Mouse (Mus musculus) small intestine, adult 2 months (tissue): ENCODE data around the gene Ssbp3. TPM values are rescaled to one million over a fixed set of nuclear protein-coding genes. Genes with fewer than 3 reads are reported as not detected.
A peak's percentile ranks its signal among the peaks of the same experiment; 100 is the strongest.

Experiments used
- H3K27ac ChIP-seq: fragments of 200-500 bp; 2 replicates; pipeline ENCODE4 v1.5.1; 2012; ENCODE audit warnings: low read depth, low read length, control low read depth, inconsistent platforms; ENCODE audit not compliant: insufficient read depth
- H3K27me3 ChIP-seq: fragments of 200-500 bp; 2 replicates; pipeline ENCODE4 v1.6.1; 2012; ENCODE audit warnings: mild to moderate bottlenecking, moderate library complexity, low read length, inconsistent platforms; ENCODE audit not compliant: control insufficient read depth, insufficient read depth
- H3K36me3 ChIP-seq: fragments of 200-500 bp; 2 replicates; pipeline ENCODE4 v1.6.1; 2012; ENCODE audit warnings: mild to moderate bottlenecking, low read length, control low read depth, inconsistent platforms; ENCODE audit not compliant: control insufficient read depth, insufficient read depth
- H3K4me1 ChIP-seq: fragments of 200-500 bp; 2 replicates; pipeline ENCODE4 v1.6.1; 2012; ENCODE audit warnings: low read length, inconsistent platforms, mixed read lengths; ENCODE audit not compliant: control insufficient read depth, insufficient read depth, insufficient read length
- H3K4me3 ChIP-seq: fragments of 200-500 bp; 2 replicates; pipeline ENCODE4 v1.5.1; 2012; ENCODE audit warnings: low read depth, mild to moderate bottlenecking, control low read depth, inconsistent platforms, low read length, moderate library complexity
- CTCF ChIP-seq: fragments of 200-500 bp; IDR thresholded peaks from 2 replicates; pipeline ENCODE4 v1.5.1; 2012; ENCODE audit warnings: low read depth, mild to moderate bottlenecking, control low read depth, inconsistent platforms, low read length, moderate library complexity, mixed read lengths; ENCODE audit not compliant: insufficient replicate concordance, insufficient read length; ENCODE audit errors: extremely low read depth
- POLR2A ChIP-seq: fragments of 200-500 bp; IDR thresholded peaks from 2 replicates; pipeline ENCODE4 v1.6.1; 2012; ENCODE audit warnings: low read depth, mild to moderate bottlenecking, control low read depth, inconsistent platforms, low read length, moderate library complexity
- WGBS: fragments of 180-500 bp; shearing (Covaris S2); methylation state at CpG from one replicate; pipeline ENCODE4 v1.1.7; 2018; 5-methylcytosine and 5-hydroxymethylcytosine counted together
- polyA plus RNA-seq: library from polyadenylated mRNA; depleted of rRNA; stranded (reverse); fragments of >200 nt; gene quantifications from 2 replicates; pipeline ENCODE4 v1.2.3, GENCODE M21; 2012

Ssbp3 gene
- polyA plus RNA-seq, 1 experiment: 21.2 TPM

DNA sequence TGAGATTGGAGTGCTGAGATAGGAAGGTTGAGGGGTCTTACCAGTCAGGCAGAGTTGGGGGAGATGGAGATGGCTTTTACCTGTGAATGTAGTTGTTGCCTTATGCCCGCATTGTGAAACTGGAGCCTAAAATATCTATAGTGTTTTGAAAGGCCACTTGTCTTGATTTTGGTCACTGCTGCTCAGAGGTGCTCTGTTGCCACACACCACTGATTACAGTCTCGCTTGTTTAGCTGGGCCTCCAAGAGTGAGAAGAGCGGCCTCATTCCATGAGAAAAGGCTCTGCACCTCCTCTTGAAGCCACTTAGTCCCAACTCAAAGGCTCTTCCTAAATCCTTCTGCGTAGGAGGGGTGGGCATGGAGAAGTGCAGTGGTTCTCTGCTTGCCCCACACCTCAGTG lies 40.3 kb downstream of the Ssbp3 start:
- TF ChIP-seq CTCF: no peak
- no peak for TF ChIP-seq POLR2A
- no peak overlapping the region for H3K27ac ChIP-seq
- H3K36me3 ChIP-seq: 0 out of 2 replicates have a peak, but pooled peaks cover 1% of the 10 kb centered on the region
- H3K27me3 ChIP-seq: no peaks in the 10 kb centered on the region
- H3K4me3 ChIP-seq: no peak overlapping the region
- peaks cover 17% of the 10 kb centered on the region for H3K4me1 ChIP-seq
- 92% methylated on average over 4 of the region's 4 CpGs for WGBS

DNA sequence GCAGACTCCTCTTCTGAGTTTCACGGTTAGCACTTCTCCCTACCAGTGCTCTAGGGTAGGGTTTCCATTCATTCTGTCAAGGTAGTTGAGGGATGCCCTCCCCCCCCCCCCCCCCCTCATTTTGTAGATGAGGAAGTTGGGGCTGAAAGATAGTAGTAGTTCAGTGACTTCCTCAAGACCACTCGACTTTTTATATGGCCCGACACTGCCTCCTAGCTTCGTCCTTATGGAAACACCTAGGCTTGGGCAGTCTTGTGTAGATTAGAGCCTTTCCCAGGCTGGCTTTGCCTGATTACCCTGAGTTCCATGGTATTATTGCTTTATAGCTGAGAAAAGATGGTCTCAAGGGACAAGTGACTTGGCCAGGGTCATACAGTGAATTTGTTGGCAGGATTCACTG lies 41.0 kb downstream of the Ssbp3 start:
- Histone ChIP-seq H3K27me3 (no peaks in the 10 kb centered on the region), H3K27ac (no peak overlapping the region), H3K4me1 (peaks cover 23% of the 10 kb centered on the region), H3K36me3 (0 out of 2 replicates have a peak, but pooled peaks cover 1% of the 10 kb centered on the region), H3K4me3 (no peak overlapping the region)
- WGBS: 69% methylated on average over 4 of the region's 4 CpGs
- TF ChIP-seq CTCF (no peak), POLR2A (no peak)

DNA sequence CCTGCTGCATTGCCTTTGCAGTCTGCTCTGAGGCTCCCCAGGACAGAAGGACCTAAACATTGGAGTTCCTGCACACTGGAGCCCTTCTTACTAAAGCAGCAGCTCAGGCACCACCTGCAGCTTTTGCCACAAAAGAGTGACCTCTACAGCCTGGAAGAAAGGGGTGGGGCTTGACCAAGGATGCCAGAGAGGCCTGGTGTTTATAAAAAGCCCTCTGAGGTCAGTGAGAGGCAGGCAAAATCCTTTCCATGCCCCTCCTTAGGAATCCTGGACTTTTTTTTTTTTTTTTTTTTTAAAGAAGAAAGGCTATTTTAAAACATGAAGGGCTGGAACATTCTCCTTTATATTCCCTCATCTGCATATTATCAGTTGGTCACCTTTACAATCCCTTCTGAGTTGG lies 42.7 kb downstream of the Ssbp3 start:
- Histone ChIP-seq H3K4me1 (peaks cover 32% of the 10 kb centered on the region), H3K27me3 (no peaks in the 10 kb centered on the region), H3K36me3 (0 out of 2 replicates have a peak, but pooled peaks cover 1% of the 10 kb centered on the region), H3K4me3 (no peak overlapping the region), H3K27ac (no peak overlapping the region)
- TF ChIP-seq CTCF (no peak), POLR2A (no peak)

DNA sequence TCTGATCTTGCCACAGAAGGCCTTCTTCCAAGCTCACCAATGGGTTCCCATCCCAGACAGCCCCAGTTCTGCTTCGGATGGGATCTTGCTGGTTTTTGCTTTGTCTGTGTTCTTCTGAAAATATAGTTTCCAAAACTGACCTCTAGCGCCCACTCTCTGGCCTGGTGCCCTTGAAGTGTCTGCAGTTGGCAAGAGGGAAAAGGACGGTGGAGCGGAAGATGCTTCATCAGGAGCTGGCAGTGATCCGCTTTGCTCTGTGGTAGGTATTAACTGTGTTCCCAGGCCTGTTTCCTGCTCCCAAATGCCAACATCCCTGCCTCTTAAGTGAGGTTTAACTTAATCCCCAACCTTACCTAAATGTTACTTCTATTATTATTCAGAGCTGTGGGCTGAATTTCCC lies 43.3 kb downstream of the Ssbp3 start:
- H3K4me1 ChIP-seq: peaks cover 32% of the 10 kb centered on the region
- WGBS: 91% methylated on average over 5 of the region's 5 CpGs
- H3K27ac ChIP-seq: no peak overlapping the region
- 0 out of 2 replicates have a peak, but pooled peaks cover 1% of the 10 kb centered on the region for H3K36me3 ChIP-seq
- H3K27me3 ChIP-seq: no peaks in the 10 kb centered on the region
- H3K4me3 ChIP-seq: no peak overlapping the region
- TF ChIP-seq CTCF (no peak), POLR2A (no peak)

DNA sequence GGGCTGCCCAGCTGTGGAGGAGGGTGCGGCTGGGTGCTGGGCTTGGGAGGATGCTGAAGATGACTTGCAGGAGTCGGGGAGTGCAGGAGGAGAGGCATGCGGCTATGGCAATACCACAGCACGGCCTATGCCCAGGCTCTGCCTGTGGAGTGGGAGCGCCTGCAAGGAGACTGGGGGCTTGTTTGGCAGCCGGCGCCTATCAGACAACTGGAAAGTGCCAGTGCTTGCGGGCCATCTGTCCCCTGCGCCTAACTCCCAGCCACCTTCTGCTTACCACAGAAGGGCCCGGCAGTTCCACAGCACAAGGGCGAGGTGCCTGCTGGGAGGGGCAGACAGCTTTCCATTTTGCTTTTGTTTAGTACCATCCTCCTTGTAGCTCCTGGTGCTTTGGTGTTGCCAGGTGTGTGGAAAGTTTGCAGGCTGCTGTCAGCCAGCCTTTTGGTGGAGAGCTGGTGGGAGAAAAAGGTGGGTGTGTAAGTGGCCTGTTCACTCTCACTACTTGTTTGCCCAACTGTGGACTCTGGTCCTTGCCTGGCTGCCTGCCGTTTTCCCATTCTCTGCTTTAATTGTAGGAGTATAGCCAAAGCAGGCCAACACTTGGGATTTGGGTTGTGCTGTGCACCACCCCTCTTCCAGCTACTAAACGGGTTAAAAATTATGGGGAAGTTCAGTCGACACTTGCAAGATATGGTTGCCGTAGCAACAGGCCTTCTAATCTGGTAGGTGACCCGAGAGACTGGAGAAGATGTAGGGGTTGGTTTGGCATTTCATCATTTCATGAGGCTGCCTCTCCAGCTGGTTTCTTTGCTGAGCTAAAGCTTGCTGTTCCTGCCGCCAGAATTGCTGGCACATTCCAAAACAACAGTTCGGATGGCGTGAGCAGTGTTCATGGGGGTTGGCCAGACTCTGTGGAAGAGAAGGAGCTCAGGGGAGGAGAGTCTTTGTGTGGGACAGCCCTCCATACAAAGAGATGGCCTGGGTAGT lies 45.5 kb downstream of the Ssbp3 start:
- no peak overlapping the region for H3K4me3 ChIP-seq
- no peaks in the 10 kb centered on the region for H3K27me3 ChIP-seq
- 0 out of 2 replicates have a peak, but pooled peaks cover 1% of the 10 kb centered on the region for H3K36me3 ChIP-seq
- WGBS: 21% methylated on average over 19 of the region's 19 CpGs
- TF ChIP-seq POLR2A: no peak
- TF ChIP-seq CTCF: no peak
- peaks cover 43% of the 10 kb centered on the region for H3K4me1 ChIP-seq
- peak overlapping the region; percentile 44; the same call in 1 of the 2 replicates for H3K27ac ChIP-seq

DNA sequence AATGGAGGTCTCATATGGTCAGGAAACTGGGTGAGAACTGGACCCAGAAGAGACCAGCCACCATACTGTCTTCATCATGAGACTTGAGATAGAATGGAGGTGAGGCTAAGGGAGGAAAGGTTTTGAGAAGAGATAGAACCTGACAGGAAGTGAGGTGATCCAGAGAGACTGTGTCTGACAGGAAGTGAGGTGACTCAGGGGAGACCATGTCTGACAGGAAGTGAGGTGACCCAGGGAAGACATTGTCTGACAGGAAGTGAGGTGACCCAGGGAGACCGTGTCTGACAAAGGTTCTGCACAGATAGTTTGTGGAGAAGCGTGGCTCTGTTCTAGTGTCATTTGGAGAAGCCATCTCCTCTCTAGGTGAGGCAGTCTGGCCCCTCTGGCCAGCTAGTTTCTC lies 47.6 kb downstream of the Ssbp3 start:
- Histone ChIP-seq H3K4me1 (peaks cover 49% of the 10 kb centered on the region), H3K27ac (no peak overlapping the region)

DNA sequence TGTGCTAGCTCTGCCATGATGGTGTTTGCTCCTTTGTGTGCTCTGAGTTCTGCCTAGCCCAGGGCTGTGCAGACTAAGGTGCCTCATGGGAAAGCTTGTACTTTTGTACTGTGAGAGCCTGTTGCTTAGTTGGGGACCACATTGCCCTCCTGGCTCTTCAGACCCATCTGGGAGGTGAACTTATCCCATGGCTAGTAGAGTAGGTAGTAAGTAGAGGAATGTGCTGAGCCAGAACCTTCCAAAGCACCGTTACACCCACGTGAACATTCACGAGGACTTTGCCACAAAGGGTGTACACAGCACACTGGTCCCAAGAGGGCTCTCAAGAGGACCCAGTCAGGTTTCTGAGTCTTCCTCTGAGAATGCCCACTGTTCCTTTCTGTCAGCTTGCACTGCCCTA lies 48.1 kb downstream of the Ssbp3 start:
- Histone ChIP-seq H3K4me3 (no peak overlapping the region), H3K36me3 (0 out of 2 replicates have a peak, but pooled peaks cover 1% of the 10 kb centered on the region), H3K27ac (no peak overlapping the region), H3K4me1 (peaks cover 49% of the 10 kb centered on the region), H3K27me3 (no peaks in the 10 kb centered on the region)
- 30% methylated on average over 3 of the region's 3 CpGs for WGBS
- no peak for TF ChIP-seq POLR2A
- no peak for TF ChIP-seq CTCF

More for the DNA sequence above, 47.6 kb downstream of the Ssbp3 start:
- Histone ChIP-seq H3K27me3 (no peaks in the 10 kb centered on the region), H3K36me3 (0 out of 2 replicates have a peak, but pooled peaks cover 1% of the 10 kb centered on the region), H3K4me3 (no peak overlapping the region)
- WGBS: 74% methylated on average over 2 of the region's 2 CpGs
- TF ChIP-seq CTCF (no peak), POLR2A (no peak)
